Mouse (Mus musculus) midbrain, embryonic 10.5 days (tissue): ENCODE measurements at regions not wholly inside any gene's neighbourhood (a gene's known extent, or its start where the extent isn't known, plus 50 kb on each side); places are given as distances from the start of the nearest gene placed in this dataset.
"Not testable (repeated sequence)": the region's sequence is repeated elsewhere in the genome, so short reads cannot be mapped to it uniquely, and the experiment has no call there.

Experiments
- DNase-seq: peaks from one replicate; pipeline ENCODE4 v3.0.0-alpha.2; 2017; ENCODE audit warnings: low spot score
- H3K27ac ChIP-seq: fragments of 300-500 bp; sonication (generic); replicated peaks from 2 replicates; pipeline ENCODE4 v1.5.1; 2016; ENCODE audit warnings: mild to moderate bottlenecking
- H3K27me3 ChIP-seq: fragments of 300-500 bp; sonication (generic); 2 replicates; pipeline ENCODE4 v1.6.1; 2016; ENCODE audit warnings: low read depth, mild to moderate bottlenecking; ENCODE audit not compliant: poor library complexity, severe bottlenecking
- H3K36me3 ChIP-seq: fragments of 300-500 bp; sonication (generic); 2 replicates; pipeline ENCODE4 v1.6.1; 2016; ENCODE audit warnings: mild to moderate bottlenecking, moderate library complexity
- H3K4me1 ChIP-seq: fragments of 300-500 bp; sonication (generic); 2 replicates; pipeline ENCODE4 v1.6.1; 2016
- H3K4me3 ChIP-seq: fragments of 300-500 bp; sonication (generic); 2 replicates; pipeline ENCODE4 v1.5.1; 2016; ENCODE audit warnings: mild to moderate bottlenecking, moderate library complexity
- H3K9me3 ChIP-seq: fragments of 300-500 bp; sonication (generic); replicated peaks from 2 replicates; pipeline ENCODE4 v1.6.1; 2016; ENCODE audit warnings: mild to moderate bottlenecking
- WGBS: fragments of 180-500 bp; shearing (Covaris S2); methylation state at CpG from one replicate; pipeline ENCODE4 v1.1.7; 2016; 5-methylcytosine and 5-hydroxymethylcytosine counted together

DNA sequence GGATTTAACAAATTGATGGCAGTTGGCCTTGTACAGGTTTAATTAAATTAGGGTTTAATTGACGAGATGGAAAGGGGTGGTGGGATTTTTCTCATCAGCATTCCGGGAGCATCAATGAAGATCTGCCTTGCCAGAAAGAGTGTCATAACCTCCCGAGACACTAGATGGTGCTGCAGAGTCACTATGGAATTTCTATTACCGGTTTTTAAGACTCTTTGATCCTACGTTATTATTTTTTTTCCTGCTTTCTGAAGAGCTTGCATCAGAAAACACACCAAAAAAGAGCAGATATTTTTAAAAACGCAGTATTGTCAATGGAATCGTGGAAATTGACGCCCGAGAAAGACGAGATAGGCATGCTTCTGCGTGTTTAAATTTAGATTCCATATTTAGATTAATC, 181.2 kb downstream of the 1700010I14Rik start:
- H3K27me3 ChIP-seq, result no peaks in the 10 kb centered on the region; the same call in 1 of the 2 replicates
- H3K27ac ChIP-seq, result peak overlapping the region; percentile 39; the same call in 1 of the 2 replicates
- H3K4me1 ChIP-seq, result peaks cover 40% of the 10 kb centered on the region
- peak; percentile 67 for DNase-seq
- no peak overlapping the region for H3K4me3 ChIP-seq
- H3K9me3 ChIP-seq, result no peaks in the 10 kb centered on the region
- H3K36me3 ChIP-seq, result no peaks in the 10 kb centered on the region
- 21% methylated on average over 11 of the region's 11 CpGs for WGBS

DNA sequence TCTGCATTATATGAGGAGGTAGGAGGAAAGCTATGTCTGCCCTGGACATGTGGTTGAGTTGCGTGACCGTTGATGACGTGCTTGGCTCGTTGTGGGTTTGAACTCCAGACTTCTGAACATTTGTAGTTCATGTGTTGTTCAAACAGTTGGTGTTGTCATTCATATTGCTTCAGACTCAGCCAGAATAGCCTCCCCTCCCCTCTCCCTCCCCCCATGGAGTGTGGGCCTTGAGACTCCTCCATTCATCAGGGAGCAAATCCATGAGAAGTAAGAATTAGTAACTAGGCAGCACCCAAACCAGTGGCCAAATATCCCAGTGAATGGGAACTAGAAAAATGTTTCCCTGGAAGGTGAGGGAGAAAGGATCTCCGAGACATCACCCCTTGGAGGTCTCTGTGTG, 209.0 kb downstream of the 1700010I14Rik start:
- H3K9me3 ChIP-seq, result no peaks in the 10 kb centered on the region
- 92% methylated on average over 5 of the region's 5 CpGs for WGBS
- H3K27ac ChIP-seq, result no peak overlapping the region
- H3K4me3 ChIP-seq, result no peak overlapping the region
- no peaks in the 10 kb centered on the region for H3K36me3 ChIP-seq
- no peaks in the 10 kb centered on the region for H3K27me3 ChIP-seq
- no peak for DNase-seq
- H3K4me1 ChIP-seq, result peaks cover under 1% of the 10 kb centered on the region

DNA sequence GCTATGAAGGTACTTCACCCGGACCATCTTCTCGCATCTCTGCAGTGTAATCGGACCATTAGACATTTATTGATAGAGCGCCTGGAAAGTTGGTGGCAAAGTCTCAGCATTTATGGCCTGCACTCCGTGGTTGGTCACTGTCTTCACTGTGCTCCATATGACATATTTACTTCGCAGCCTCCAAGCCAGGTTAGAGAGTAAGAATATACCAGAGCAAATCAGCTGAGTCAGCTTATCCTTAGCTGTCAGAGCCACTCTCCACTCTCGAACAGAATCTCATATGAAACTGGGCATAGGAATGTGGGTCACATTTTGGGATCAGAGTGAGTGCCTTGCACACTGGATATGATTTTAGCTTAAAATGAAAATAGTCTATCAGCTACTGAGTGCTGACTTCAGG, 212.3 kb downstream of the 1700010I14Rik start:
- no peak for DNase-seq
- Histone ChIP-seq H3K36me3 (no peaks in the 10 kb centered on the region), H3K9me3 (no peaks in the 10 kb centered on the region), H3K4me3 (no peak overlapping the region), H3K27me3 (no peaks in the 10 kb centered on the region), H3K4me1 (peaks cover 9% of the 10 kb centered on the region), H3K27ac (no peak overlapping the region)
- 92% methylated on average over 7 of the region's 7 CpGs for WGBS

DNA sequence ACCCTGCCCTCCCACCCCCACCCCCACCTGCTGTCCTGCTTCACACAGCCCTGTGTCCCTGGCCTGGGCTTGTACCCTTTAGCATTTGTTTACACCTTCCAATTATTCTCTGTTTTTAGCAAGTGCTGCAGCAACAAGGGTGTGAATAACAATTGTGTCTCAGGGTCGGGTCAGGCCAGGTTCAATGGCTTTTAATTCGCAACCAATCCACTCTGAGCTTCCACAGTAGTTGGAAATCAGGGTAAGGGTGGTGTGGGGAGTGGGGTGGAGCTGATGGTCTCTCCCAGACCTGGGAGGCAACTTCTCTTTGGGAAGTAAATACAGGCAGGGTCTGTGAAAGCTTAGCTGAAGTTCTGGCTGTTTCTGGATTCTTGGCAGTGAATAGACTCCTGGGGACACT, 214.4 kb downstream of the 1700010I14Rik start:
- Histone ChIP-seq H3K4me3 (no peak overlapping the region), H3K9me3 (no peaks in the 10 kb centered on the region), H3K36me3 (no peaks in the 10 kb centered on the region), H3K4me1 (peaks cover 9% of the 10 kb centered on the region), H3K27ac (no peak overlapping the region; the same call in 1 of the 2 replicates), H3K27me3 (no peaks in the 10 kb centered on the region)
- 19% methylated on average over 2 of the region's 2 CpGs for WGBS
- no peak for DNase-seq

DNA sequence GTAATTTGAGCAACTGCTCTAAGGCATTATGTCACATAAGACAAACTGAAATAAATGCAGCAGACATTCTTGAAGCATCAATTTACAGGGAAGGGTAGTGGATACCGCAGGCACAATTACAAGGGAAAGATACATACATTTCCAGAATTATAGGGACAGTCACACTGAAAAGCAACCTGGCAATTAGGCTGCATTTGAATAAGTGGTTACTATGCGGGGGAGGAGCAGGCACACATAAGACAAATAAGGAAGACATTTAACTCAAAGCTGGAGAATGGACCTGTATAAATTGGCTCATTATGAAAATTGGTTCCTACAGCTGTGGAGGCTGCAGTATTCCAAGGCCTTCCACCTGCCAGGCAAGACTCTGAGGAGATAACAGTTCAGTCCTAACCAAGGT, 211.2 kb upstream of the Gm17728 start:
- H3K27ac ChIP-seq, result no peak overlapping the region
- no peak overlapping the region for H3K4me3 ChIP-seq
- DNase-seq, result no peak
- no peaks in the 10 kb centered on the region for H3K4me1 ChIP-seq
- H3K36me3 ChIP-seq, result no peaks in the 10 kb centered on the region
- H3K9me3 ChIP-seq, result no peaks in the 10 kb centered on the region
- WGBS, result 87% methylated on average over 2 of the region's 2 CpGs
- H3K27me3 ChIP-seq, result no peaks in the 10 kb centered on the region

DNA sequence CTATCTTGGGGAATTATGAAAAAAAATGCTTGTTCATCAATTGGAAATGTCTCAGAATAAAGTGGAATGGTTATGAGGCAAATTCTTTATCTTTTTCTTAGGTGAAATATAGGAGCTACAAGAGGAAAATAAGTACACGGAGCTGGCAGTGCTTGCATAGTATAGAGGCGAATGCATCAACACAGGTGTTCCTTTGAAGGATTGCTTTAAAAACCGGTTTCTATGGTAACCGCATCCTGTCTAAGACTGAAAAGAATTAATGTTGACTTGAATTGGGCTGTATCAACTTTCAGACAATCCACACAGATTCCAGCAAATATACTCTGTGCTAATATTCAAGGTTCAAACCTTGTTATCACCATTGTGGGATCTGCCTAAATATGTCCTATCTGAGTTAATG, 198.8 kb upstream of the Gm17728 start:
- WGBS, result 83% methylated on average over 4 of the region's 4 CpGs
- H3K27me3 ChIP-seq, result no peaks in the 10 kb centered on the region
- no peaks in the 10 kb centered on the region for H3K36me3 ChIP-seq
- peaks cover 2% of the 10 kb centered on the region; the same call in 1 of the 2 replicates for H3K4me1 ChIP-seq
- H3K27ac ChIP-seq, result no peak overlapping the region
- H3K4me3 ChIP-seq, result no peak overlapping the region
- no peaks in the 10 kb centered on the region for H3K9me3 ChIP-seq
- DNase-seq, result no peak

DNA sequence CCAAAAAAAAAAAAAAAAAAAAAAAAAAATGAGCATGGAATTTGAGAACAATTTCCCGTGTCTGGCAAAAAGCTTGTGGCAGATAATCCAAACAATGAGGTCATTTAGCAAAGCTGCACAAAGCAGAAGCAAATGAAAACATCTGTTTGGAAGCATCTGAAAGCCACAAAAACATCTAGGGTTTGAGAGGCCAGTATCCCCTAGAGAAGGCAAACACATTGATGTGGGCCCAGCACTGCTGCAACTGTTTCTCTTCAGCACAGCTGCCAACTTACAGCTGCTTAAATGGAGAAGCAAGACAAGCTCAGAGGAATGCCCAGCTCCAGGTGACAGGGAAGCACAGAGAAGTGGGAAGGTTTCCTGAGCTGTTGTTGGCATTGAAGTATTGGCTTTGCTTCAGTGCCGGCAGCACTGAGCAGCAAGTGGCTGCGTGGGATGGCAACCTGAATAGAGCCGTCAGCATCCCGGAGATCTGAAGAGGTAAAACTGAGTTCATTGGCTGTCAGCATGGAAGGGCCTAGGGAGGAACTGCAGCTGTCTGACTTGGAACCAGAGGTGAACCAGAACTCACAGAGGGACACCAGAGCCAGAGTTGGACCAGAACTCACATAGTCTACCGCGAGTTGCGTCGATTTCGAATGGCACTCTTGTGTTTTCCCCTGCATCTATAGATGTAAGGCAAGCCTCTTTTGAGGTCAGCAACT, 193.8 kb upstream of the Gm17728 start:
- Histone ChIP-seq H3K4me1 (peaks cover 3% of the 10 kb centered on the region; the same call in 1 of the 2 replicates), H3K27ac (no peak overlapping the region), H3K4me3 (no peak overlapping the region), H3K36me3 (no peaks in the 10 kb centered on the region), H3K9me3 (no peaks in the 10 kb centered on the region), H3K27me3 (no peaks in the 10 kb centered on the region)
- WGBS, result 79% methylated on average over 10 of the region's 10 CpGs
- no peak for DNase-seq

DNA sequence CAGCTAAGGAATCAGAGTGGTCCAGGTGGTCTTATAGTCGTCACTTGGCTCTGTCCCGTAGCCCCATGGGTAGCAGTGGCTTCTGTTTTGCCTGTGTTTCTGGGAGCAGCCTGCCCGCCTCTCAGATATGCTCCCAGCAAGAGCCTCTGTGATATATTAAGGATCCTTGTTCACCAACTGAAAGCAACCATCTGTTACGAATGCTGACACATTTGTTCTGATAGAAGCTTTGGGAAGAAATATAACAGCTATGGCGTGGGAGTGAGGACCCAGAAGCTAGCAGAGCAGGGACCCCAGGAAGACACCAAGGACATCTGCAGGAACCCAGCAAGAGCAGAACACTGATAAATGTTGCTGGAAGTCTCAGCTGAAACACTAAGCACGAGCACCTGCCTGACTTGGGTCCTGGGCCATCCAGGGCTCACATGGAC, 186.7 kb upstream of the Gm17728 start:
- H3K36me3 ChIP-seq, result no peaks in the 10 kb centered on the region
- H3K27ac ChIP-seq, result no peak overlapping the region
- DNase-seq, result no peak
- no peaks in the 10 kb centered on the region for H3K27me3 ChIP-seq
- WGBS, result 87% methylated on average over 6 of the region's 6 CpGs
- no peak overlapping the region for H3K4me3 ChIP-seq
- H3K9me3 ChIP-seq, result no peaks in the 10 kb centered on the region
- H3K4me1 ChIP-seq, result no peaks in the 10 kb centered on the region

DNA sequence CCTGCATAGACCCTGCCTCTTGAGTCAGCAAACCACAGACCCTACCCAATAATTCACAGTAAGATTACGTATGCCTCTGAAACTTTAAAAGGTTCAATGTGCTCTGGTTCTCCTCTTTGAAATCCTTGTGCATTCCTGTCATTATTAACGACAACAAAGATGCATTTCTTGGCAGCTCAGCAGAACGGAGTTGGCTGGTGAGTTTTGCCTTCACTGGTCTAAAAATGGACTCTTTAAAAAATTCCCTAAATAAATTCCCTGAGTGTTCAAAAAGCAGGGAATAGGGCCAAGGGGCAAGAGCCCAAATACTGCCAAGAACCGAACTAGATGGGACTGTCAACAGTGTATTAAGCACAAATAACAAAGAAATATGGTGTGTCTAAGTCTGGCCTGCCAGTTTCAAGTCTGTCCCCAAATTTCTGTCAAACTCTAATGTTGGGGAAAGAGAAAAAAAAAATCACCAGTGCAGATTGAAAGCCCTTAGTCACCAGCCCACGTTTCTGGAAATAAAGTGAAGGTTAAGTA, 163.2 kb upstream of the Gm17728 start:
- H3K27me3 ChIP-seq, result no peaks in the 10 kb centered on the region
- H3K4me3 ChIP-seq, result no peak overlapping the region
- DNase-seq, result no peak
- no peaks in the 10 kb centered on the region for H3K36me3 ChIP-seq
- no peaks in the 10 kb centered on the region for H3K4me1 ChIP-seq
- H3K27ac ChIP-seq, result no peak overlapping the region
- 80% methylated on average over 5 of the region's 5 CpGs for WGBS
- H3K9me3 ChIP-seq, result no peaks in the 10 kb centered on the region; the same call in 1 of the 2 replicates

DNA sequence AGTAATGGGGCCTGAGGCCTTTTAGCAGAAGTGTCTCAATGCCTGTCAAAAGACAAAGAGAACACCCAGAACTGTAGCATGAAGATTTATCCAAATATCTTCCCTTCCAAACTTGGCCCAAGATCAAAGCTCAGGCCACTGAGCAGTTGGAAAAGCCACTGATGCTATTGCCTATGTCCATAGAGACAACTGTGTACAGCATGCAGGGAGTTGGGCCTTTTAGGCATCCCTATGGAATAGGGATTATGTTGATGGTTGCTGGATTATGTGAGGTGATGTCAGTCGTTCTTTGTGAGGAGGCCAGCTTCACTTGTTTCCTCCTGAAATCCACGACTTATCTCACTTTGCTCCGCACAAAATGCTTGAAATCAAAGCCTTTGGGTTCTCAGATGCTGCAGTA, 153.1 kb upstream of the Gm17728 start:
- H3K27me3 ChIP-seq, result no peaks in the 10 kb centered on the region
- no peak for DNase-seq
- no peaks in the 10 kb centered on the region for H3K36me3 ChIP-seq
- no peaks in the 10 kb centered on the region for H3K4me1 ChIP-seq
- WGBS, result 72% methylated on average over 3 of the region's 3 CpGs
- H3K9me3 ChIP-seq, result no peaks in the 10 kb centered on the region
- no peak overlapping the region for H3K27ac ChIP-seq
- H3K4me3 ChIP-seq, result no peak overlapping the region

DNA sequence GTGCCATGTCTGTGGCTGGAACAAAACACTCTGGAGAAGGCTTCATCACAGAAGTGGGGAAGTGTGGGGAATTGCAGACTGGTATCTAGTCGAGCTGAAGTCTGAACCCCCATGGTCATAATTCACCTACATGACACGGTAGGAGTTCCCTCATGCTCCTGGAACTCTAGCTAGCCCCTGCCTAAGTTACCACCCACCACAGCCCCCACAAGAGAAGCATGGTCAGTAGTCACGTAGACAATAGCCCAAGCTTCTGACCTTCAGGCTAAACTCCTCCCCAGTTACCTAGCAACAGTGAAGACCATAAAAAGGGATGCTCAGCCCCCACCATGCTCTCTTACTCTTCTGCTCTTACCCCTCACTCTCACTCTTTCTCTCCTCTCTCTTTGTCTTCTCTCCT, 143.8 kb upstream of the Gm17728 start:
- not testable (repeated sequence) for H3K27me3 ChIP-seq, H3K36me3 ChIP-seq, DNase-seq, H3K4me3 ChIP-seq, H3K9me3 ChIP-seq
- Histone ChIP-seq H3K4me1 (peaks cover 21% of the 10 kb centered on the region), H3K27ac (peak overlapping the region; percentile 57; the same call in 1 of the 2 replicates)
- WGBS, result 40% methylated on average over 3 of the region's 3 CpGs

DNA sequence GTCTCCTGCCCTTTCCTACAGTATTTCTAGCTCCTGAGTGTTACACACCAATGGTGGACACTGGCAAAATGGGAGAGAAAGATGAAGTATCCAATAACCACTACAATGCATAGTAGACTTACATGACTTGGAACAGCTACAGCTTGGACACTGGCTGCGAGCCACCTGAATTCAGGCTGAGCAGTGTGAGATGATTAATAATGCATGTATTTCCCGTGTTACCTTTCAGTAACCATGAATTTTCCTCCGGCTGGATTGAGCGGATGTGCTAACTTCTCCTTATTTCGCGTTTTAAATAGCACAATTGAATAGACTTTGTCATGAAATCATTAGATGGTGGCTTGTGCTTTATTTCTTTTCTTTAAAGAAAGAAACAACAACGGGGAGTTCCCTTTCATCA, 142.4 kb upstream of the Gm17728 start:
- Histone ChIP-seq H3K4me3 (no peak overlapping the region), H3K27ac (no peak overlapping the region), H3K36me3 (no peaks in the 10 kb centered on the region), H3K9me3 (no peaks in the 10 kb centered on the region), H3K27me3 (no peaks in the 10 kb centered on the region), H3K4me1 (peaks cover 21% of the 10 kb centered on the region)
- DNase-seq, result no peak
- 91% methylated on average over 7 of the region's 7 CpGs for WGBS

DNA sequence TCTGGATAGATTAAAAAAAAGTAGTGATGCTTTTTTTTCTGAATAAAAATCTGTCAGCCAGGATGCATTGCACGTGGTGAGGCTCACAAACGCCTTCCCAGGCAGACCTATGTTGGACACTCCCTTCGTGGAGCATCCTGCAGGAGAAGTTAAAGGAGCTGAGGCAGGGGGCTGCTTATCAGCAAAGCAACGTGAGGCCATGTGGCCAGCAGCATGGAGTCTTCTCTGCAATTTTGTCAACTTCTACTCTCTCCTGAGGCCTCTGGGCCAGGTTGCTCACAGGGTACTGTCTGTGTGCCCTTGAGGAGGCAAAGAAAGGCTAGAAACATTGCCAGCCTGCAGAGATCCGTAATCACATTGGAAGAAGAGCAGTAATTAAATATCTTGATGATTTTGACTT, 140.0 kb upstream of the Gm17728 start:
- H3K9me3 ChIP-seq, result no peaks in the 10 kb centered on the region
- DNase-seq, result no peak
- H3K36me3 ChIP-seq, result no peaks in the 10 kb centered on the region
- no peaks in the 10 kb centered on the region for H3K27me3 ChIP-seq
- H3K4me3 ChIP-seq, result no peak overlapping the region
- no peak overlapping the region for H3K27ac ChIP-seq
- WGBS, result 88% methylated on average over 5 of the region's 5 CpGs
- H3K4me1 ChIP-seq, result peaks cover 13% of the 10 kb centered on the region
